Mouse (Mus musculus) ES-E14 (cell line): Measurements from ENCODE around the gene Ttll9.

Experiments used
- HCFC1 ChIP-seq: IDR thresholded peaks from 2 replicates; pipeline ENCODE4 v1.6.1; 2012; ENCODE audit warnings: low read length, inconsistent platforms, borderline replicate concordance; ENCODE audit not compliant: insufficient read depth
- ZNF384 ChIP-seq: IDR thresholded peaks from 2 replicates; pipeline ENCODE4 v1.6.1; 2012; ENCODE audit warnings: low read depth, low read length, inconsistent platforms

GRCm38 (mm10) chr2:153031126-153032082, 69.1 kb downstream of the Ttll9 start, which contains the start of gene Xkr7:
- no peak for TF ChIP-seq ZNF384
- TF ChIP-seq HCFC1 = no peak
